Mouse (Mus musculus): ENCODE measurements around the gene Zfp282. TPM values are rescaled to one million over a fixed set of nuclear protein-coding genes. Genes with fewer than 3 reads are reported as not detected.

Zfp282 gene
- polyA plus RNA-seq, 1 experiment from 2014 or later = 5.3 TPM

DNA sequence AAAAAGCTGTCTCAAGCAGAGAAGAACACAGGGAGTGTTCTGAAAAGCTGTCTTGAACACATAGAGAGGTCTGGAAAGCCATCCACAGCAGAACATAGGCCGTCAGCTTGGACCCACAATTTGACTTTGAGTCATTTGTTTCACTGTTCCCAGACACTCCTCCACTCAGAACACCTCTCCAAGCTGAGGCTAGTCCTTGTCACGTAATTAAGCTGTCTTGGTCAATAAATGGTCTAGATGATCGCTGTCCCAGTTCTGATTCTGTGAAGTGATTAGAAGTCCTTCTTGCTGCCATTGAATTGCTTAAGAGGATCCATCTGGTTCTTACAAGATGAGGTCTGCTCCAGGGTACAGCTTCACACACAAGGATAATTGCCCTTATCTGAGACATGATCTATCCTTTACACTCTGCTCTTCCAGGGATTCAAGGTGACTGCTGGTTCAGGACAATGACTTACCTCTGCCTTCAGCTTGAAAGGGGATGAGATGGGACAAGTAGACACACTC is 41.8 kb downstream of the Zfp282 start:
- no peak for ATAC-seq
- Histone ChIP-seq H3K4me1 (replicated peaks; ENCODE audit: control insufficient read depth, insufficient read depth, low read length) (no peaks in the 10 kb centered on the region; the same call in 1 of the 2 replicates), H3K27ac (ENCODE audit: low read depth, low read length) (no peak overlapping the region; the same call in 1 of the 2 replicates), H3K4me3 (ENCODE audit: low read depth, low read length) (no peak overlapping the region), H3K27me3 (replicated peaks; ENCODE audit: control insufficient read depth, insufficient read depth, low read length) (no peaks in the 10 kb centered on the region), H3K9ac (ENCODE audit: low read depth, low read length) (no peak overlapping the region), H3K9me3 (ENCODE audit: control insufficient read depth) (no peaks in the 10 kb centered on the region), H3K36me3 (ENCODE audit: control insufficient read depth, insufficient read depth) (no peaks in the 10 kb centered on the region), H3K4me2 (replicated peaks; ENCODE audit: low read depth) (no peak overlapping the region)
- WGBS = 50% methylated on average over 3 of the region's 3 CpGs
- TF ChIP-seq CTCF (IDR thresholded peaks at IDR 0.05; ENCODE audit: low read depth) = no peak

DNA sequence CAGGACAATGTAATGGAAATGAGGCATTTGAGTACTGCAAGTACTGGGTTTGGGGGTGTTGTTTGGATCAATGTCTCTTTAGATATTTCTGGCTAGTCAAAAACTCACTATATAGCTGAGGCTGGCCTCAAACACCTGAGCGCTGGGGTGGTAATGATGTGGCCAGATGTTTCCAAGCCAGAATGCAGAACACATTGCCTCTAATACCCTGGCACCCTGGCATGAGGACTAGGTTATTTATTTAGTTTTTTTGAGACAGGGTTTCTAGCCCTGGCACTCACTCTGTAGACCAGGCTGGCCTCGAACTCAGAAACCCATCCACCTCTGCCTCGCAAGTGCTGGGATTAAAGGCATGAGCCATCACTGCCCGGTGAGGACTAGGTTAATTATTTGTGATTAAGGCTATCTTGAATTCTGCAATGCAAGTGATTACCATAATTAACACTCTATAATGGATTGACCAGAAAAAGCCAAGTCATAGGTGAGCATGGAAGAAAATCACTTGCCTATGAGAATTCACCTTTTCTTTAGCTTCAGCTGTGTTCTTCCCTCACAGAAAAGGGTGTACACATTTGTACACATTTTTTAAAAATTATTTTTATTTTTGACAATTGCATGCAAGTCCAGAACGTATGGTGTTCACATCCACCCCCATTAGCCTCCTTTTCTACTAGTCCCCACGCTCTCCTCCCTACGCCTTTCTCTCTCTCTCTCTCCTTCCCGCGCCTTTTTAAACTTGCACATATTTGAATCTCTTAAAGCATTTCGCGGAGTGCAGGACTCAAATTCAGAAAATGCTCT is 42.8 kb downstream of the Zfp282 start:
- no peak for TF ChIP-seq CTCF (IDR thresholded peaks at IDR 0.05; ENCODE audit: low read depth)
- no peaks in the 10 kb centered on the region for H3K27me3 ChIP-seq (replicated peaks; ENCODE audit: control insufficient read depth, insufficient read depth, low read length)
- H3K4me2 ChIP-seq (replicated peaks; ENCODE audit: low read depth) = peak overlapping the region; percentile 78
- H3K36me3 ChIP-seq (ENCODE audit: control insufficient read depth, insufficient read depth) = no peaks in the 10 kb centered on the region
- peak overlapping the region; percentile 81; the same call in 1 of the 2 replicates for H3K9ac ChIP-seq (ENCODE audit: low read depth, low read length)
- H3K4me1 ChIP-seq (replicated peaks; ENCODE audit: control insufficient read depth, insufficient read depth, low read length) = no peaks in the 10 kb centered on the region; the same call in 1 of the 2 replicates
- peak; percentile 1; the same call in 1 of the 2 replicates for ATAC-seq
- no peaks in the 10 kb centered on the region for H3K9me3 ChIP-seq (ENCODE audit: control insufficient read depth)
- peak overlapping the region; percentile 97 for H3K27ac ChIP-seq (ENCODE audit: low read depth, low read length)
- H3K4me3 ChIP-seq (ENCODE audit: low read depth, low read length) = peak overlapping the region; percentile 86
- WGBS = 26% methylated on average over 11 of the region's 11 CpGs

DNA sequence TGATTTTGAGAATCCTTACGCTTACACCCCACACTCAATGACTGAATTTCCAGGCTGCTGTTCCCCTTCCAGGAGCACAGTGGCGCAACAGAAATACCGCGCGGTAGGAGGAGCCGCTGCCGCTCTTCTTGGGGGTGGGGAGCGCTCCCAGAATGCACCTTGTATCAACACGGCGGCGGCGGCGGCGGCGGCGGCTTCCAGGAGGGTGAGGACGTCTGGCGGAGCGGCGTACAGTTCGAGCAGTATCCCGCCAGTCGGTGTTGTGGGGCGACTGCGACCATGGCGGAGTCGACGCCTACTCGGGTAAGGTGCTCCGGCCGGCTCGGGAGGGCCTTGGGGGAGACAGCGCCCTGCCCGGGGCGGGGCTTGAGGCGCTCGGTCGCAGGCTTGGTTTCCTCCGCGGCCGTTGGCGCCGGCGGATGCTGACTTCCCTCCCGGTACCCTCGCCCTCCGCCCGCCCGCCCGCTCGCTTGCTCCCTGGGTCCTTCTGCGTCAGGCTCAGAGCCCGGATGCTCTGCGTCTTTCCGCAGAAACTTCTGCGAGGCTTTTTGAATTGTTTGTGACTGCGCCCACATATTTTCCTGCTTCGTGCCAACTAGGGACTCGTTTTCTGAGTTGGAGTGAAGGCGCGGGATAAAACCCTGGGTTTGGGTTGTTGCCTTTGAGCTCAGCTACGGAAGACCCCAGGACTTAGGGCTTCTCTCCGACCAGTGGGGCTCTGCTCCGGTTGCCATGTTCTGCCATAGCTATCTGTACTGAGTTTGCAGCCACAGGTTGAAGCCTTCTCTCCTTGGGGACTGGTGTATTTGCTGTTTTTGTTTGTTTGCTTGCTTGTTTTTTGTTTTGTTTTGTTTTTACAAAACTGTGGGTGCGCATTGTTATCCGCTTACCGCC is 43.7 kb downstream of the Zfp282 start, which contains the start of gene Zfp212:
Gene Zfp212, plus strand, starts transcription at position 30 of the 894 bp plus-strand sequence.
- Histone ChIP-seq H3K4me1 (replicated peaks; ENCODE audit: control insufficient read depth, insufficient read depth, low read length) (no peaks in the 10 kb centered on the region; the same call in 1 of the 2 replicates), H3K9ac (ENCODE audit: low read depth, low read length) (peak within 1 kb of the TSS; percentile 81), H3K27ac (ENCODE audit: low read depth, low read length) (peak within 1 kb of the TSS; percentile 97), H3K36me3 (ENCODE audit: control insufficient read depth, insufficient read depth) (no peaks in the 10 kb centered on the region), H3K27me3 (replicated peaks; ENCODE audit: control insufficient read depth, insufficient read depth, low read length) (no peaks in the 10 kb centered on the region), H3K9me3 (ENCODE audit: control insufficient read depth) (no peaks in the 10 kb centered on the region), H3K4me3 (ENCODE audit: low read depth, low read length) (peak within 1 kb of the TSS; percentile 86), H3K4me2 (replicated peaks; ENCODE audit: low read depth) (peak within 1 kb of the TSS; percentile 78)
- peak; percentile 86 for ATAC-seq
- under 1% methylated on average over 67 of the region's 67 CpGs for WGBS
- peak; percentile 81 for TF ChIP-seq CTCF (IDR thresholded peaks at IDR 0.05; ENCODE audit: low read depth)

DNA sequence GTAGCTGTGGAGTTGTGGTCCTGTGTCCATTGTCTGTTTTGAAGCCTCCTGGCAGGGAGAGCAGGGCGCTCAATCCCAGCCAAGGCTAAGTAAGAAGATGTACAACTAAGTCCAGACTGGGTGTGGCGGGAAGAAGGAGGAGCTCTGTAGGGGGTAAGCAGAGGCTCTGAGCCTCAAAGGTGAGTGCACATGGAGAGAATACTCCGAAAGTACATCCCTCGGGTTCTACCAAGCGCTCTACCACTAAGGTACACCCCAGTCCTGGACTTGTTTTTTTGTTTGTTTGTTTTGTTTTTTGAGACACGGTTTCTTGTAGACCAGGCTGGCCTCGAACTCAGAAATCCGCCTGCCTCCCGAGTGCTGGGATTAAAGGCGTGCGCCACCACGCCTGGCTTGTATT is 65.5 kb downstream of the Zfp282 start:
- peak overlapping the region; percentile 62 for H3K9ac ChIP-seq (ENCODE audit: low read depth, low read length)
- ATAC-seq = no peak

DNA sequence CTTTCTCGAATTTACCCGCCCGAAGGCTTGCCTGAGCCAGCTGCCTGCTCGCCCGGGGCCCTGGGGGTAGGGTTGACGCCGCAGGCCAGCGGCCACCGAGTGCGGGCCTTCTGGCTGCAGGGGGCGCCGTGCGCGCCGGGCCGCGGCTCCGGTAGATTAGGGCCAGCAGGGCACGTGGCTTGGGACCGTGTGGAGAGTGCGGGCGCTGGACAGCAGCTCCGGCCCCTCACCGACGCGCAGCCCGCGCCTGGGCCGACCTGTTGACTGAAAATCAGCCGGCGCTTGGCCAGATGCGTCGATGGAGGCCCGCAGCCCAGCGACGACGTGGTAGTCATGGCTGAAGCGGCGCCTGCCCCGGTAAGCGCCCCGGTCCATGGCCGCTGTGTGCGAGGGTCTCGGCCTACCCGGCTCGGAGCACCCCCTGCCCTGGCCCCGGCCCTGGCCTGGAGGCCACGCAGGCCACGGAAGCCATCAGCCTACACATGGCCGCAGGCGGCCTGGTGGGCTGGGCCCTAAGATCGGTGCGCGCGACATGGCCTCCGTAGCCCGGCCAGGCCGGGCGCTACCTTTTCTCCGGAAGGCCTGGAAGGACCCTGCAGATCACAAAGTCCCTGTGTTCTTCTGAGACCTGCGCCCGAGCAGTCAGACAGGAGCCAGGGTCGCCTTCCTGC is 66.2 kb downstream of the Zfp282 start:
- H3K9ac ChIP-seq (ENCODE audit: low read depth, low read length) = peak overlapping the region; percentile 62
- H3K27me3 ChIP-seq (replicated peaks; ENCODE audit: control insufficient read depth, insufficient read depth, low read length) = no peaks in the 10 kb centered on the region
- 18% methylated on average over 57 of the region's 64 CpGs for WGBS
- TF ChIP-seq CTCF (IDR thresholded peaks at IDR 0.05; ENCODE audit: low read depth) = peak; percentile 81
- H3K4me3 ChIP-seq (ENCODE audit: low read depth, low read length) = peak overlapping the region; percentile 40
- peak overlapping the region; percentile 28; the same call in 1 of the 2 replicates for H3K27ac ChIP-seq (ENCODE audit: low read depth, low read length)
- H3K36me3 ChIP-seq (ENCODE audit: control insufficient read depth, insufficient read depth) = peaks cover 5% of the 10 kb centered on the region; the same call in 1 of the 2 replicates
- 0 out of 2 replicates have a peak, but pooled peaks cover 2% of the 10 kb centered on the region for H3K4me1 ChIP-seq (replicated peaks; ENCODE audit: control insufficient read depth, insufficient read depth, low read length)
- peak; percentile 84 for ATAC-seq
- peak overlapping the region; percentile 81 for H3K4me2 ChIP-seq (replicated peaks; ENCODE audit: low read depth)
- no peaks in the 10 kb centered on the region for H3K9me3 ChIP-seq (ENCODE audit: control insufficient read depth)

More for the DNA sequence above, 65.5 kb downstream of the Zfp282 start:
- Histone ChIP-seq H3K4me2 (replicated peaks; ENCODE audit: low read depth) (peak overlapping the region; percentile 81), H3K4me3 (ENCODE audit: low read depth, low read length) (peak overlapping the region; percentile 40), H3K27ac (ENCODE audit: low read depth, low read length) (no peak overlapping the region), H3K27me3 (replicated peaks; ENCODE audit: control insufficient read depth, insufficient read depth, low read length) (no peaks in the 10 kb centered on the region), H3K4me1 (replicated peaks; ENCODE audit: control insufficient read depth, insufficient read depth, low read length) (0 out of 2 replicates have a peak, but pooled peaks cover 2% of the 10 kb centered on the region), H3K36me3 (ENCODE audit: control insufficient read depth, insufficient read depth) (peaks cover 5% of the 10 kb centered on the region; the same call in 1 of the 2 replicates), H3K9me3 (ENCODE audit: control insufficient read depth) (no peaks in the 10 kb centered on the region)
- 58% methylated on average over 12 of the region's 12 CpGs for WGBS
- TF ChIP-seq CTCF (IDR thresholded peaks at IDR 0.05; ENCODE audit: low read depth) = no peak

All from intestine, postnatal 0 days (tissue).